Mouse (Mus musculus): ENCODE results near the gene Herc4. TPM values are rescaled to one million over a fixed set of nuclear protein-coding genes. Genes with fewer than 3 reads are reported as not detected.
"Not testable (repeated sequence)": the region's sequence is repeated elsewhere in the genome, so short reads cannot be mapped to it uniquely, and the experiment has no call there.

Herc4 gene
- total RNA-seq, 2 experiments from 2014 or later: 36.7 to 40.8 TPM

DNA sequence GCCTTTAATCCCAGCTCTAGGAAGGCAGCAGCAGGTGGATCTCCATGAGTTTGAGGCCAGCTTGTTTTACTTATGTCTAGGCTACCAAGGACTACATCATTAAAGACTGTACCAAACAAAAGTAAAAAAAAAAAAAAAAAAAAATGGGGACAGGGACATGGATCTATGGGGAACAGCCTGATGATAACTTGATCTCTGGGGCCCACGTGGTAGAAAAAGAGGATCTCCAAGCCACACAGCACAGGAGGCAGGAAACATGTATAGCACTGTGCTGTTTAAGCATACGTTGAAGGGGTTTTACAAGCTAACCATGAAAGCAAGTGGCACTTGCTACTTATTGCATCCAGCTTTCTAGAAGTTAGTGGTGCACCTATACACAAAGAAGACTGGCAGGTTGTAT is 97.7 kb downstream of the Herc4 start:
- no peak for TF ChIP-seq CTCF (conservative IDR thresholded peaks at IDR 0.05)
- DNase-seq (ENCODE audit: low spot score in 2 of 2): no peak

DNA sequence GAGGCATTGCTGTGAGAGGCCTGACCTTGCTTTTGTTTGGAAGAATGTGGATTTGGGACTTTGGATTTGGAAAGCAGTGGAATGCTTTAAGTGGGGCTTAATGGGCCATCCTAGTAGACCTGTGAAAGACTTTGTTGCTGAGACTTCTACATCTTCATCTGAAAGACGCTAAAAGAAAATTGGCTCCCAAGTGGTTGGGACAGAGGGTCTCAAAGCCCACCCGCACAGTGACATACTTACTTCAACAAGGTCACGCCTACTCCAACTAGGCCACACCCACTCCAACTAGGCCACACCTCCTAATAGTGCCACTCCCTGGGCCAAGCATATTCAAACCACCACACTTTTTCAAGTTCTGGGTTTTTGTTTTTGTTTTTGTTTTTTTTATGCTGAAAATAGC is 101.1 kb downstream of the Herc4 start:
- Histone ChIP-seq H3K4me3 (no peak overlapping the region), H3K27ac (no peak overlapping the region)
- no peak for TF ChIP-seq CTCF (conservative IDR thresholded peaks at IDR 0.05)
- DNase-seq (ENCODE audit: low spot score in 2 of 2): no peak

More for the DNA sequence above, 97.7 kb downstream of the Herc4 start:
- H3K4me3 ChIP-seq: no peak overlapping the region
- H3K27ac ChIP-seq: no peak overlapping the region

- DNase-seq (ENCODE audit: low spot score in 2 of 2): no peak
- no peak for TF ChIP-seq CTCF (conservative IDR thresholded peaks at IDR 0.05)
- no peak overlapping the region for H3K4me3 ChIP-seq
- H3K27ac ChIP-seq: no peak overlapping the region
Observed at GRCm38 (mm10) chr10:63348291-63348690, 104.7 kb downstream of the Herc4 start.

DNA sequence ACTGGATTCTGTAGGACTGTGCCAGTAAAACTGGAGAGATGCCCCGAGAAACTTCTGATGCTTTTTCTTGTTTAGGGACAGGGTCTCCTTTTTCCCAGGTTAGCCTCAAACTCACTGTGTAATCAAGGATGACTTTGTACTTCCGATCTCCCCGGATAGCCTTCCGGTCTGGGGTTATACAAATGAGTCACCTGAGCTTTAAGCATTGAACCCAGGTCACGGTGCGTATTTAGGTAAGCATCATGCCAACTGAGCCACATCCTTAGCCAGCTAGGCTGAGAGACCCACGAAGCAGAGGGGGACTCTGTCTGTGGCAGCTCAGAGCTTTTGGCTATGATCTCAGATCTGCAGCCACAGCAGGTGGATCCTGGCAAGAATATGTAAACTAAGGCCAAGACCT is 107.1 kb downstream of the Herc4 start:
- Histone ChIP-seq H3K27ac (no peak overlapping the region), H3K4me3 (no peak overlapping the region)
- no peak for DNase-seq (ENCODE audit: low spot score in 2 of 2)
- no peak for TF ChIP-seq CTCF (conservative IDR thresholded peaks at IDR 0.05)

DNA sequence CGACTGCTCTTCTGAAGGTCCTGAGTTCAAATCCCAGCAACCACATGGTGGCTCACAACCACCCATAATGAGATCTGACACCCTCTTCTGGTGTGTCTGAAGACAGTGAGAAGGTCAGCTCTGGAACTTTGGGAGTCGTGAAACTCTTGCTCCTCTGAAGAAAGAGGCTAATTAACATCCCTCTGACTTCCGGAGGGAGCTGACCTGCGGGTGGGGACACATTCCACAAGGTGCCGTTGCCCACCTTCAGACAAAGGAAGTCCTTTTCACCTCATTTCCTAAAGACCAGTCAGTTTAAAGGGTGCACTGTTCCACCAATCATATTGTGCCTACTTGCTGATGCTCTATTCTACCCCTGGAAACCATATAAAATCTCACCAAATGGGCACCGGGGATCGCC is 107.5 kb downstream of the Herc4 start:
- not testable (repeated sequence) for H3K27ac ChIP-seq; DNase-seq (ENCODE audit: low spot score in 2 of 2)

GRCm38 (mm10) chr10:63352111-63352510 is 108.5 kb downstream of the Herc4 start:
- no peak for TF ChIP-seq CTCF (conservative IDR thresholded peaks at IDR 0.05)
- no peak overlapping the region for H3K4me3 ChIP-seq
- H3K27ac ChIP-seq: no peak overlapping the region
- peak in 1 of 2 experiments; percentile 27 for DNase-seq (ENCODE audit: low spot score in 2 of 2)

More for the DNA sequence above, 107.5 kb downstream of the Herc4 start:
- H3K4me3 ChIP-seq: not testable (repeated sequence)

GRCm38 (mm10) chr10:63360502-63360901 is 116.9 kb downstream of the Herc4 start:
- Histone ChIP-seq H3K4me3 (no peak overlapping the region), H3K27ac (no peak overlapping the region)
- TF ChIP-seq CTCF (conservative IDR thresholded peaks at IDR 0.05): no peak
- DNase-seq (ENCODE audit: low spot score in 2 of 2): no peak

DNA sequence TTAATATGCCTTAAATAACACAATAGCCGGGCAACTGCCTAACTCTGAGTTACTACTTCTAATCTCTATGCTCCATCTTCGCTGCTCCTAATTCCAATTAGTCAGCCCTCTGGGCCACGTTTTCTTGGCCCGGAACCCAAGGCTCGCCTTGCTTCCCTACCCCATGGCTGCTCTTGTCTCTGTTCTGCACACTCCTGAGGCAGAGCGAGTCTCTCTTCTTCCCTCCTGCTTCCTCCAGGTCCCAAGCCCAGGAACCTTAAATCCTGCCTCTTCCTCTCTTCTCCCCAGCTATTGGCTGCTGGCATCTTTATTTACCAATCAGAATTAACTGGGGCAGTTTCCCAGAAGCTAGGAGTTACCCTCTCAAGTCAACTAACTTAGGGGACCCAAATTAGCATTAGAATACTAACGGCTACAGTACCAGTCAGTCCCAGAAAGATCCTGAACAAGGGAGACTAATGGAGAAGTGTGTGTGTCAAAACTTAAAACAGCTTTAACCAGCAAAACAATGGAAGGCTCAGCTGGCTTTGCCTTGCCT is 122.4 kb downstream of the Herc4 start:
- no peak for DNase-seq (ENCODE audit: low spot score in 2 of 2)
- TF ChIP-seq CTCF (conservative IDR thresholded peaks at IDR 0.05): no peak
- Histone ChIP-seq H3K27ac (no peak overlapping the region), H3K4me3 (no peak overlapping the region)

DNA sequence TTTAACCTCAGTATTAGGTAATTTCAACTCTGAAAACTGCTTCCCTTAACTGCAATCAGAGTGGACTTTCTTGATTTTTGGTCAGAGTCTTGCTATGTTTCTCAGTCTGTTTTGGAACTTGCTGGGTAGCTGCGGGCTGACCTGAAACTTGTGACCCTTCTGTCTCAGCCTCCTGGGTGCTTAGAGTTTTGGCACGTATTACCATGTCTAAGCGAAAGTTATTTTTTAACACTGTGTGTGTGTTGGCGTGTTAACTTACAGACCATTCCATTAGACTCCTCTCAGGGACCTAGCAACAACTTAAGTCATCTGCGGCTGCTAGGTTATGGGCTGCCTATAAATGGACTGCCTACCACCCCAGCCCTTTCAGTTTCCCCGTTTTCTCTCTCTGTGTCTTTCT is 123.8 kb downstream of the Herc4 start:
- Histone ChIP-seq H3K4me3 (no peak overlapping the region), H3K27ac (no peak overlapping the region)
- DNase-seq (ENCODE audit: low spot score in 2 of 2): no peak
- TF ChIP-seq CTCF (conservative IDR thresholded peaks at IDR 0.05): no peak

Other genes with a start within 250 kb of the Herc4 start
- gene Hnrnph3, start 219.6 kb upstream of the Herc4 start, total RNA-seq (2021): 10 to 100 TPM; 51.1 to 65.3 TPM
- gene Pbld2, start 219.5 kb upstream of the Herc4 start, total RNA-seq (2021): 1 to 10 TPM; 1.6 to 2.2 TPM
- under 1 TPM; 0.15 to 0.82 TPM for gene Pbld1, start 183.6 kb upstream of the Herc4 start, total RNA-seq (2021)
- gene Atoh7, start 144.2 kb upstream of the Herc4 start, total RNA-seq (2021): 1 to 10 TPM; 1.7 to 2.0 TPM
- 1 to 10 TPM; 1.5 to 1.6 TPM for gene Mypn, start 39.9 kb upstream of the Herc4 start, total RNA-seq (2021)
- 10 to 100 TPM; 11.7 to 15.9 TPM for gene Sirt1, start 137.9 kb downstream of the Herc4 start, total RNA-seq (2021)
- 10 to 100 TPM; 22.5 to 25.2 TPM for gene Dnajc12, start 138.6 kb downstream of the Herc4 start, total RNA-seq (2021)
- gene Gm7075, start 178.0 kb downstream of the Herc4 start, total RNA-seq (2021): not detected
- gene Ctnna3, start 186.3 kb downstream of the Herc4 start, total RNA-seq (2021): 1 to 10 TPM; 1.8 to 2.0 TPM